Mouse (Mus musculus) testis, adult 2 months (tissue): ENCODE results near the gene Gm20538. TPM values are rescaled to one million over a fixed set of nuclear protein-coding genes. Genes with fewer than 3 reads are reported as not detected.

ENCODE experiments used
- H3K27ac ChIP-seq: fragments of 200-500 bp; 2 replicates; pipeline ENCODE4 v1.5.1; 2012; ENCODE audit warnings: low read depth, low read length; ENCODE audit not compliant: control insufficient read depth, insufficient read depth
- H3K27me3 ChIP-seq: fragments of 200-500 bp; 2 replicates; pipeline ENCODE4 v1.6.1; 2012; ENCODE audit warnings: mild to moderate bottlenecking, low read length, moderate library complexity; ENCODE audit not compliant: control insufficient read depth, insufficient read depth
- H3K36me3 ChIP-seq: fragments of 200-500 bp; 2 replicates; pipeline ENCODE4 v1.6.1; 2012; ENCODE audit warnings: mild to moderate bottlenecking, low read length; ENCODE audit not compliant: control insufficient read depth, insufficient read depth
- H3K4me1 ChIP-seq: fragments of 200-500 bp; 2 replicates; pipeline ENCODE4 v1.6.1; 2012; ENCODE audit warnings: low read length; ENCODE audit not compliant: control insufficient read depth, insufficient read depth
- H3K4me3 ChIP-seq: fragments of 200-500 bp; 2 replicates; pipeline ENCODE4 v1.5.1; 2012; ENCODE audit warnings: low read depth, mild to moderate bottlenecking, low read length, moderate library complexity, mixed read lengths; ENCODE audit not compliant: control insufficient read depth
- CTCF ChIP-seq: fragments of 200-500 bp; IDR thresholded peaks from 2 replicates; pipeline ENCODE4 v1.5.1; 2012; ENCODE audit warnings: low read depth, mild to moderate bottlenecking, inconsistent platforms, low read length, moderate library complexity; ENCODE audit not compliant: control insufficient read depth, insufficient read depth, insufficient replicate concordance
- POLR2A ChIP-seq: fragments of 200-500 bp; IDR thresholded peaks from 2 replicates; pipeline ENCODE4 v1.6.1; 2012; ENCODE audit warnings: low read depth, mild to moderate bottlenecking, inconsistent platforms, low read length, moderate library complexity; ENCODE audit not compliant: control insufficient read depth
- polyA plus RNA-seq: library from polyadenylated mRNA; depleted of rRNA; stranded (reverse); fragments of >200 nt; gene quantifications from 2 replicates; pipeline ENCODE4 v1.2.3, GENCODE M21; 2012

Gm20538 gene
- polyA plus RNA-seq, 1 experiment, result not detected

- Histone ChIP-seq H3K27me3 (no peaks in the 10 kb centered on the region), H3K4me3 (no peak overlapping the region), H3K4me1 (no peaks in the 10 kb centered on the region), H3K27ac (no peak overlapping the region), H3K36me3 (no peaks in the 10 kb centered on the region)
- TF ChIP-seq POLR2A (no peak), CTCF (peak; percentile 14; the same call in 1 of the 2 replicates)
These were observed 17.3 kb downstream of the Gm20538 start for GRCm38 (mm10) chr19:44535376-44535775.

GRCm38 (mm10) chr19:44530018-44530417, 22.6 kb downstream of the Gm20538 start:
- no peaks in the 10 kb centered on the region for H3K36me3 ChIP-seq
- no peaks in the 10 kb centered on the region for H3K4me1 ChIP-seq
- H3K4me3 ChIP-seq, result no peak overlapping the region
- TF ChIP-seq CTCF, result no peak
- no peak for TF ChIP-seq POLR2A
- H3K27ac ChIP-seq, result no peak overlapping the region
- H3K27me3 ChIP-seq, result no peaks in the 10 kb centered on the region

GRCm38 (mm10) chr19:44525551-44526205, 27.0 kb downstream of the Gm20538 start:
- no peaks in the 10 kb centered on the region for H3K27me3 ChIP-seq

GRCm38 (mm10) chr19:44519152-44519551, 33.5 kb downstream of the Gm20538 start:
- H3K36me3 ChIP-seq, result no peaks in the 10 kb centered on the region
- peaks cover 3% of the 10 kb centered on the region; the same call in 1 of the 2 replicates for H3K4me1 ChIP-seq
- no peaks in the 10 kb centered on the region for H3K27me3 ChIP-seq
- no peak overlapping the region for H3K27ac ChIP-seq
- TF ChIP-seq CTCF (no peak), POLR2A (no peak)
- H3K4me3 ChIP-seq, result no peak overlapping the region

More at GRCm38 (mm10) chr19:44525551-44526205, 27.0 kb downstream of the Gm20538 start:
- no peak overlapping the region for H3K4me3 ChIP-seq
- peak overlapping the region; percentile 23; the same call in 1 of the 2 replicates for H3K27ac ChIP-seq
- no peak for TF ChIP-seq CTCF
- TF ChIP-seq POLR2A, result no peak
- no peaks in the 10 kb centered on the region for H3K4me1 ChIP-seq
- no peaks in the 10 kb centered on the region for H3K36me3 ChIP-seq

- Histone ChIP-seq H3K4me1 (peaks cover 3% of the 10 kb centered on the region; the same call in 1 of the 2 replicates), H3K4me3 (no peak overlapping the region), H3K36me3 (no peaks in the 10 kb centered on the region), H3K27ac (no peak overlapping the region), H3K27me3 (no peaks in the 10 kb centered on the region)
- TF ChIP-seq POLR2A (no peak), CTCF (no peak)
These were observed 34.4 kb downstream of the Gm20538 start for GRCm38 (mm10) chr19:44517996-44518768.

- Histone ChIP-seq H3K27ac (no peak overlapping the region), H3K4me1 (peaks cover 16% of the 10 kb centered on the region), H3K36me3 (no peaks in the 10 kb centered on the region), H3K4me3 (no peak overlapping the region), H3K27me3 (peaks cover 5% of the 10 kb centered on the region; the same call in 1 of the 2 replicates)
- TF ChIP-seq CTCF, result no peak
- no peak for TF ChIP-seq POLR2A
These were observed 36.9 kb downstream of the Gm20538 start for GRCm38 (mm10) chr19:44515769-44516168.

- TF ChIP-seq POLR2A (no peak), CTCF (no peak)
- Histone ChIP-seq H3K27me3 (peaks cover 5% of the 10 kb centered on the region; the same call in 1 of the 2 replicates), H3K4me3 (no peak overlapping the region), H3K27ac (no peak overlapping the region), H3K36me3 (no peaks in the 10 kb centered on the region), H3K4me1 (peaks cover 21% of the 10 kb centered on the region)
These were observed 37.8 kb downstream of the Gm20538 start for GRCm38 (mm10) chr19:44514521-44515451.
